Mouse (Mus musculus): Measurements from ENCODE around the gene Pax5. TPM values are rescaled to one million over a fixed set of nuclear protein-coding genes. Genes with fewer than 3 reads are reported as not detected.

Gene Pax5
- polyA plus RNA-seq, 1 experiment, result not detected

DNA sequence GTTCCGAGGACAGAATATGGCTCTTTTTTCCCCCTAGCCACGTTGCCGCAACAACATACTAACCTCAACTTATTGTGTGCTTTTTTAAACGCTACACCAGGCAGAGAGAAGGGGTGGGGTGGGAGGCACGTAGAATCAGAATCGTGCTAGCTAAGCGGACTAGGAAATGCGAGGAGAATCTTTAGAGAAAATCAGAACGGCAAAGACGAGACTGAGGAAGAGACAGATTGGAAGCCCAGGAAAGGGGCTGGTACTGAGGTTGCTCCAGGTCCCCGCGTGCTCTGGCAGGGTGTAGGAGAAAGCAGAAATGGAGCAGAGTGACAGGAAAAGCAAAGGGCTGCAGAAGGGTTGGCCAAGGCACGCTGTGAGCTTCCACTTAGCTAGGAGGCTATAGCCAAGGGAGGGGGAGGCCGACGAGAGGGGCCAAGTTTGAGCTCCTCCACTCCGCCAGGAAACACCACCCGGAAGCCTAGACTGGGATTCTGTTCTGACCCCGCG is 3.3 kb upstream of the Pax5 start:
- peaks cover 67% of the 10 kb centered on the region for H3K27me3 ChIP-seq (ENCODE audit: control insufficient read depth, insufficient read depth, insufficient read length)
- H3K79me3 ChIP-seq (ENCODE audit: low read depth), result no peaks in the 10 kb centered on the region
- no peaks in the 10 kb centered on the region for H3K36me3 ChIP-seq (ENCODE audit: control insufficient read depth, insufficient read depth)
- no peak for TF ChIP-seq MYOG (IDR thresholded peaks at IDR 0.05; ENCODE audit: control insufficient read depth, extremely low read depth, insufficient read length)
- H3K4me3 ChIP-seq (ENCODE audit: insufficient read depth, poor library complexity, severe bottlenecking), result no peak overlapping the region
- no peak overlapping the region for H3ac ChIP-seq (ENCODE audit: control insufficient read depth, insufficient read length, low read depth)
- no peaks in the 10 kb centered on the region for H3K79me2 ChIP-seq (ENCODE audit: control insufficient read depth, insufficient read depth)

- no peak overlapping the region for H3ac ChIP-seq (ENCODE audit: control insufficient read depth, insufficient read length, low read depth)
- no peaks in the 10 kb centered on the region for H3K36me3 ChIP-seq (ENCODE audit: control insufficient read depth, insufficient read depth)
- no peak for TF ChIP-seq CTCF (IDR thresholded peaks at IDR 0.05; ENCODE audit: control insufficient read depth, insufficient read depth, insufficient read length)
- no peak for TF ChIP-seq MYOD1 (IDR thresholded peaks at IDR 0.05; ENCODE audit: control insufficient read depth, insufficient read length, low read depth)
- no peak for TF ChIP-seq USF1 (IDR thresholded peaks at IDR 0.05; ENCODE audit: low read depth)
- no peak for TF ChIP-seq FOSL1 (IDR thresholded peaks at IDR 0.05; ENCODE audit: insufficient read depth, low read length, poor library complexity, severe bottlenecking)
- TF ChIP-seq CEBPB (IDR thresholded peaks at IDR 0.05; ENCODE audit: low read depth), result no peak
- no peak for TF ChIP-seq MAX (IDR thresholded peaks at IDR 0.05)
- TF ChIP-seq MYOG (IDR thresholded peaks at IDR 0.05; ENCODE audit: control insufficient read depth, extremely low read depth, insufficient read length), result no peak
- no peak overlapping the region for H3K4me3 ChIP-seq (ENCODE audit: insufficient read depth, poor library complexity, severe bottlenecking)
- no peaks in the 10 kb centered on the region for H3K79me2 ChIP-seq (ENCODE audit: control insufficient read depth, insufficient read depth)
- no peaks in the 10 kb centered on the region for H3K79me3 ChIP-seq (ENCODE audit: low read depth)
- peaks cover 64% of the 10 kb centered on the region for H3K27me3 ChIP-seq (ENCODE audit: control insufficient read depth, insufficient read depth, insufficient read length)
These were observed 2.7 kb upstream of the Pax5 start for GRCm38 (mm10) chr4:44712786-44713553.

GRCm38 (mm10) chr4:44712051-44712700 is 1.9 kb upstream of the Pax5 start:
- Histone ChIP-seq H3K4me3 (ENCODE audit: insufficient read depth, poor library complexity, severe bottlenecking) (no peak overlapping the region), H3K27me3 (ENCODE audit: control insufficient read depth, insufficient read depth, insufficient read length) (peaks cover 62% of the 10 kb centered on the region)
- TF ChIP-seq CTCF (IDR thresholded peaks at IDR 0.05; ENCODE audit: control insufficient read depth, insufficient read depth, insufficient read length), result no peak

DNA sequence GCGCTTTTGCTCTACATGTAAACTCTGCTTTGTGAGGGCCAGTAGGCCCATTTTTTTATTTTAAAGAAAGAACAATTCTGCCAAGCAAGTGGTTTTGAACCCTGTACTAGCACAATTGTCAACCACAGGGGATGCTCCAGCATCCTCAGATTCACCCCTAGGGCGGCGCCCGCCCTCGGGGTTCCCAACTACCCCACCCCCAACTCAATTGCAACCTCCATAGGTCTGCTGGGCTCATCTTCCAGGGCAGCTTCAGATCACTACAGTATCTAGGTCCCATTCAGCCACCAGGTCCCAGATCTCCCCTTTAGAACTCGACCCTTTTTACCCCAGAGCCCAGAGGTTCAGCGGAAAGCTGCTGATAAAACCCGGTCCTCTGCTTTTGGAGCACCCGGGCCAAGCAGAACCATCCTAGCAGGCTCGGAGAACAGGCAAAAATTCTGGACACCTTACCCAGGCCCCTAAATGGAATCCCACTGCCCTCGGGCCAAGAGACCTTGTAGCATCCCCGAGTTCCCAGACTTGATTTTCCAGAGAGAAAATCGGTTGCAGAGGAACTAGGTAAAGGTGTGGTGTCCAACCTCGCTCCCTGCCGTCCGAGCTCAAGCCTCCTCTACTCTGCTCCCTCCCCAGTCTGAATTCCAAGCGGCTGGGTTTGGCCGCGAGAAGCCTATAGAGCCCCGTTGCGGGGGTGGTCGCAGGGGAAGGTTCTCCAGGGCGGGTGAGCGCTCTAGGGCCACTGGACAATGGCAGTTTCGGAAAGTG is 1.0 kb upstream of the Pax5 start:
- H3K79me3 ChIP-seq (ENCODE audit: low read depth), result no peaks in the 10 kb centered on the region
- peaks cover 61% of the 10 kb centered on the region for H3K27me3 ChIP-seq (ENCODE audit: control insufficient read depth, insufficient read depth, insufficient read length)
- no peak overlapping the region for H3ac ChIP-seq (ENCODE audit: control insufficient read depth, insufficient read length, low read depth)
- TF ChIP-seq CTCF (IDR thresholded peaks at IDR 0.05; ENCODE audit: control insufficient read depth, insufficient read depth, insufficient read length) (no peak), USF1 (IDR thresholded peaks at IDR 0.05; ENCODE audit: low read depth) (no peak), CEBPB (IDR thresholded peaks at IDR 0.05; ENCODE audit: low read depth) (no peak), FOSL1 (IDR thresholded peaks at IDR 0.05; ENCODE audit: insufficient read depth, low read length, poor library complexity, severe bottlenecking) (no peak), MAX (IDR thresholded peaks at IDR 0.05) (no peak), MYOG (IDR thresholded peaks at IDR 0.05; ENCODE audit: control insufficient read depth, extremely low read depth, insufficient read length) (no peak), MYOD1 (IDR thresholded peaks at IDR 0.05; ENCODE audit: control insufficient read depth, insufficient read length, low read depth) (no peak)
- no peak overlapping the region for H3K4me3 ChIP-seq (ENCODE audit: insufficient read depth, poor library complexity, severe bottlenecking)
- no peaks in the 10 kb centered on the region for H3K79me2 ChIP-seq (ENCODE audit: control insufficient read depth, insufficient read depth)
- H3K36me3 ChIP-seq (ENCODE audit: control insufficient read depth, insufficient read depth), result no peaks in the 10 kb centered on the region

More at GRCm38 (mm10) chr4:44712051-44712700, 1.9 kb upstream of the Pax5 start:
- H3K79me3 ChIP-seq (ENCODE audit: low read depth), result no peaks in the 10 kb centered on the region
- no peak overlapping the region for H3ac ChIP-seq (ENCODE audit: control insufficient read depth, insufficient read length, low read depth)
- H3K36me3 ChIP-seq (ENCODE audit: control insufficient read depth, insufficient read depth), result no peaks in the 10 kb centered on the region
- H3K79me2 ChIP-seq (ENCODE audit: control insufficient read depth, insufficient read depth), result no peaks in the 10 kb centered on the region

GRCm38 (mm10) chr4:44710701-44711097 is 412 bp upstream of the Pax5 start:
- Histone ChIP-seq H3K27me3 (ENCODE audit: control insufficient read depth, insufficient read depth, insufficient read length) (peaks cover 63% of the 10 kb centered on the region), H3K79me3 (ENCODE audit: low read depth) (no peaks in the 10 kb centered on the region), H3K36me3 (ENCODE audit: control insufficient read depth, insufficient read depth) (no peaks in the 10 kb centered on the region), H3K4me3 (ENCODE audit: insufficient read depth, poor library complexity, severe bottlenecking) (no peak overlapping the region), H3K79me2 (ENCODE audit: control insufficient read depth, insufficient read depth) (no peaks in the 10 kb centered on the region), H3ac (ENCODE audit: control insufficient read depth, insufficient read length, low read depth) (no peak overlapping the region)
- TF ChIP-seq USF1 (IDR thresholded peaks at IDR 0.05; ENCODE audit: low read depth) (no peak), CTCF (IDR thresholded peaks at IDR 0.05; ENCODE audit: control insufficient read depth, insufficient read depth, insufficient read length) (no peak), MYOD1 (IDR thresholded peaks at IDR 0.05; ENCODE audit: control insufficient read depth, insufficient read length, low read depth) (no peak), CEBPB (IDR thresholded peaks at IDR 0.05; ENCODE audit: low read depth) (no peak), MYOG (IDR thresholded peaks at IDR 0.05; ENCODE audit: control insufficient read depth, extremely low read depth, insufficient read length) (no peak), FOSL1 (IDR thresholded peaks at IDR 0.05; ENCODE audit: insufficient read depth, low read length, poor library complexity, severe bottlenecking) (no peak), MAX (IDR thresholded peaks at IDR 0.05) (no peak)
